Mouse (Mus musculus): ENCODE measurements around the gene Gm9945.

Gene Gm9945

GRCm38 (mm10) chr11:53479783-53480301, at the start of gene Gm9945, which contains the start of gene Sowaha:
TSS of gene Gm9945 (plus strand) at chr11:53480166.
TSS of gene Sowaha (minus strand) at chr11:53480274.
- no peak for DNase-seq (ENCODE audit: low read depth)

GRCm38 (mm10) chr11:53430300-53430669, 49.7 kb upstream of the Gm9945 start:
- no peak for DNase-seq (ENCODE audit: low read depth)

- peak; percentile 100 for DNase-seq (ENCODE audit: low read depth)
These were observed 49.2 kb upstream of the Gm9945 start, which contains the start of the genes Uqcrq and Gdf9 for GRCm38 (mm10) chr11:53430670-53431346. TSS of gene Uqcrq (minus strand) at chr11:53430831. TSS of gene Gdf9 (plus strand) at chr11:53431023.

GRCm38 (mm10) chr11:53431347-53432056, 48.5 kb upstream of the Gm9945 start:
- peak; percentile 54 for DNase-seq (ENCODE audit: low read depth)

- peak; percentile 37 for DNase-seq (ENCODE audit: low read depth)
These were observed 46.9 kb upstream of the Gm9945 start for GRCm38 (mm10) chr11:53433057-53433456.

- DNase-seq (ENCODE audit: low read depth), result no peak
These were observed 44.5 kb upstream of the Gm9945 start for GRCm38 (mm10) chr11:53435504-53435903.

GRCm38 (mm10) chr11:53436338-53436737, 43.6 kb upstream of the Gm9945 start:
- no peak for DNase-seq (ENCODE audit: low read depth)

- no peak for DNase-seq (ENCODE audit: low read depth)
These were observed 38.0 kb upstream of the Gm9945 start for GRCm38 (mm10) chr11:53441921-53442320.

GRCm38 (mm10) chr11:53443861-53444260, 36.1 kb upstream of the Gm9945 start:
- no peak for DNase-seq (ENCODE audit: low read depth)

GRCm38 (mm10) chr11:53445562-53445961, 34.4 kb upstream of the Gm9945 start:
- no peak for DNase-seq (ENCODE audit: low read depth)

- no peak for DNase-seq (ENCODE audit: low read depth)
These were observed 33.8 kb upstream of the Gm9945 start for GRCm38 (mm10) chr11:53446183-53446582.

GRCm38 (mm10) chr11:53447996-53448395, 32.0 kb upstream of the Gm9945 start:
- no peak for DNase-seq (ENCODE audit: low read depth)

GRCm38 (mm10) chr11:53448529-53448928, 31.4 kb upstream of the Gm9945 start:
- no peak for DNase-seq (ENCODE audit: low read depth)

GRCm38 (mm10) chr11:53450070-53450705, 29.8 kb upstream of the Gm9945 start:
- no peak for DNase-seq (ENCODE audit: low read depth)

GRCm38 (mm10) chr11:53451361-53451760, 28.6 kb upstream of the Gm9945 start:
- DNase-seq (ENCODE audit: low read depth), result no peak

- DNase-seq (ENCODE audit: low read depth), result no peak
These were observed 27.6 kb upstream of the Gm9945 start for GRCm38 (mm10) chr11:53452396-53452795.

GRCm38 (mm10) chr11:53453031-53453430, 26.9 kb upstream of the Gm9945 start:
- no peak for DNase-seq (ENCODE audit: low read depth)

GRCm38 (mm10) chr11:53456474-53457371, 23.2 kb upstream of the Gm9945 start, which contains the start of the genes Gm10447 and Shroom1:
TSS of gene Gm10447 (minus strand) at chr11:53457110.
TSS of gene Shroom1 (plus strand) at chr11:53457205.
- no peak for DNase-seq (ENCODE audit: low read depth)

GRCm38 (mm10) chr11:53457372-53457954, 22.5 kb upstream of the Gm9945 start:
- DNase-seq (ENCODE audit: low read depth), result no peak

- DNase-seq (ENCODE audit: low read depth), result no peak
These were observed 21.0 kb upstream of the Gm9945 start for GRCm38 (mm10) chr11:53458996-53459395.

GRCm38 (mm10) chr11:53460192-53460591, 19.8 kb upstream of the Gm9945 start:
- no peak for DNase-seq (ENCODE audit: low read depth)

Data from c-Kit-positive CD71-positive TER-119-negative erythroid progenitor cells, embryonic 14.5 days (primary cell).